Mouse (Mus musculus) brain, embryonic 14.5 days (tissue): ENCODE measurements at regions not wholly inside any gene's neighbourhood (a gene's known extent, or its start where the extent isn't known, plus 50 kb on each side); places are given as distances from the start of the nearest gene placed in this dataset.

Source experiments
- DNase-seq: peaks from one replicate; pipeline ENCODE4 v3.0.0-alpha.2; 2011; ENCODE audit warnings: low read depth
- CTCF ChIP-seq: fragments of 200-500 bp; IDR thresholded peaks from 2 replicates; pipeline ENCODE4 v1.5.1; 2012; ENCODE audit warnings: inconsistent platforms, mild to moderate bottlenecking, moderate library complexity, borderline replicate concordance; ENCODE audit not compliant: insufficient read depth, insufficient read length; ENCODE audit errors: extremely low read depth
- POLR2A ChIP-seq: fragments of 200-500 bp; IDR thresholded peaks from 2 replicates; pipeline ENCODE4 v1.6.1; 2012; ENCODE audit warnings: mild to moderate bottlenecking, inconsistent platforms, borderline replicate concordance; ENCODE audit not compliant: poor library complexity, insufficient read depth, insufficient read length, severe bottlenecking; ENCODE audit errors: extremely low read depth

DNA sequence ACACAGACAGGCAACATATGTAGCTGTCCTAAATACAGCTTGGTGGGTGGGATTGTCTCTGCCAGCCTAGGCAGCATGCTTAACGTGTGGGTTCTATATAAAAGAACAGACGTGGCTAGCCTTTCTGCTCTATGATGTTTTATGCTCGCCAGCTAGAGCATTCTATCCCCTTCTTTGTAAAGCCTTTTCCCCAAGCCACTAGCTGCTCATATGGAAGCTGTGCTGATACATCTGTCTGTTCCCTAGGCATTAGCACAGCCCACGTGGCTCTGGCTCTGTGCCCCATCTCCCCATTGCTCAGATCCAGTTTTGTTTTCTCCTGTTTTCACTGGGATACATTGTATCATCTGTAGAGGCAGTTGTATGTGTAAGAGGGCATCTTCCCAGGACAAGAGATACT lies 511.3 kb downstream of the Adam3 start:
- TF ChIP-seq POLR2A, result no peak
- no peak for TF ChIP-seq CTCF
- no peak for DNase-seq

DNA sequence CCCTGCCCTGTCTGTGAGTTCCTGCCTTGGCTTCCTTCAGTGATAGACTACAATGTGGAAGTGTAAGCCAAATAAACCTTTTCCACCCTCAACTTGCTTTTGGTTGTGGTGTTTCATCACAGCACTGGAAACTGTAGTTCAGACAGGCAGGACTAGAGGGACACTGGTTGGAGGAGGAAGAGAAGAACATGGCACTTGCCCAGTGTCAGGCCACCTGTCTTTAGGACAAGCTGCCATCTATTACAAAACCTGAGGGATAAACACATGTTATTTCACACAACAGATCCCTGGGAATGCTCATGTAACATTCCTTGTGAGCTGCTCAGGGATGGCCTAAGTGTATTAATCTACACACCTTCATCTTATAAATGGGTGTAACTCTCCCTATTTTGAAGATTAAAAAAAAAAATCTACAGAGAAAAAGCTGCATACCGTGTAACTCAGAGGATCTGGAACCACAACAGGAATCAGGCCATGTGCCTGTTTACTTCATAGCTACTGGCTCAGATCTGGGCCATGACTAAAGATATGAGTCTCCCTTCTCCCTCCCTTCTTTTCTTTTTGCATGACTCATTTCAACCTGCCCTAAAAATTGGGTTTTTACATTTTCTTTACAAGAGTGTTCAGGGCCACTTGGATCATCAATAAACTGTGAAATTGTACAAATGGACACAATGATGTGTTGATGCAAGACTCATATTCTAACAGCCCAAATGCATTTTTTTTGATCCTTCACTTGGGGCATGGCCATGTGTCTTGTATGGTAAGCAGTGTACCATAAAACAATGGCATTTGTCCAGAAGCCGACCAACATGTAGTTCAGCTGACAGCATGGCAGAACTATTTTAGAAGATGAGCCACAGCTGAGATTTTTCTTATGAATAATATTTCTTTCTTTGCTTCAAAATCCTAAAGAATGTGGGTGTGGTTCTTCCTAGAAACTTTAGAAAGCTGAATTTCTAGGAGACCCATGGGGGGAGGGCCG lies 513.1 kb downstream of the Adam3 start:
- TF ChIP-seq CTCF (no peak), POLR2A (no peak)
- DNase-seq, result no peak

DNA sequence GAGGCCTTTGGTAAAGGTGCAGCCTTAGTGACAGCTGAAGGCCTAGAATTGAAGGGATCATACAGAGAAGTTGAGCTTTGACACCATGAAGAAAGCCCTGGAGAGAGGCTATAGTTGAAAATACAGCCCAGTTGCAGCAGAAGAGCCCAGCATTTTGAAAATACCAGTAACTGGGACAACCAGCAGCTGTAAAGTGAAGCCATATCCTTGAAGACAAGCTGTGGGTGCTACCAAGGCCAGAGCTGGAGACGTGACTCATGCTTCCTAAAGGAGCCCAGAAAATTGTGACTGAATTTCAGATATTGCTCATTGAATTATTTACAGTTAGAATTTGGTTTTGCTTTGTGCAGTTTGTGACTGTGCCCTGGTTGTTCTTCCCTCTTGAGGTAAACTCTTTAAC lies 514.6 kb downstream of the Adam3 start:
- TF ChIP-seq POLR2A (no peak), CTCF (no peak)
- no peak for DNase-seq
